Mouse (Mus musculus) inflammation-experienced regulatory T-cells, adult 6 months (primary cell): ENCODE data around the gene Myl10. TPM values are rescaled to one million over a fixed set of nuclear protein-coding genes. Genes with fewer than 3 reads are reported as not detected.
"Not testable (repeated sequence)": the region's sequence is repeated elsewhere in the genome, so short reads cannot be mapped to it uniquely, and the experiment has no call there.

Experiments
- ATAC-seq: one replicate; pipeline ENCODE4 v1.8.0; 2017
- polyA plus RNA-seq, 3 experiments: library from polyadenylated mRNA; unstranded; fragments of 100-300 nt; shearing (Covaris generic); gene quantifications; one replicate each; pipeline ENCODE4 v1.2.1; 2017

Gene Myl10
- polyA plus RNA-seq, 3 experiments from 2014 or later, result 1.4 TPM; not detected in 2

- no peak for ATAC-seq
Measured at GRCm38 (mm10) chr5:136705532-136705931, 12.6 kb downstream of the Myl10 start.

GRCm38 (mm10) chr5:136706803-136707202 lies 13.9 kb downstream of the Myl10 start:
- ATAC-seq, result peak; percentile 21

- ATAC-seq, result no peak
Measured at GRCm38 (mm10) chr5:136708116-136708515, 15.2 kb downstream of the Myl10 start.

- ATAC-seq, result no peak
Measured at GRCm38 (mm10) chr5:136710742-136711141, 17.8 kb downstream of the Myl10 start.

- ATAC-seq, result no peak
Measured at GRCm38 (mm10) chr5:136714232-136714875, 21.4 kb downstream of the Myl10 start.

- ATAC-seq, result no peak
Measured at GRCm38 (mm10) chr5:136714879-136715278, 21.9 kb downstream of the Myl10 start.

GRCm38 (mm10) chr5:136716696-136717572 lies 24.0 kb downstream of the Myl10 start:
- no peak for ATAC-seq

GRCm38 (mm10) chr5:136717573-136717854 lies 24.6 kb downstream of the Myl10 start:
- no peak for ATAC-seq

GRCm38 (mm10) chr5:136718656-136719055 lies 25.7 kb downstream of the Myl10 start:
- no peak for ATAC-seq

GRCm38 (mm10) chr5:136721596-136721995 lies 28.6 kb downstream of the Myl10 start:
- no peak for ATAC-seq

- not testable (repeated sequence) for ATAC-seq
Measured at GRCm38 (mm10) chr5:136726271-136726670, 33.3 kb downstream of the Myl10 start.

GRCm38 (mm10) chr5:136738918-136739317 lies 46.0 kb downstream of the Myl10 start:
- ATAC-seq, result no peak

- ATAC-seq, result no peak
Measured at GRCm38 (mm10) chr5:136746596-136746995, 53.6 kb downstream of the Myl10 start.

Other genes starting within 250 kb of the Myl10 start
- gene Cux1, start 125.7 kb upstream of the Myl10 start, polyA plus RNA-seq, result 10 to 100 TPM; 25.9 to 53.1 (median 41.6) TPM
- gene Col26a1, start 190.1 kb downstream of the Myl10 start, polyA plus RNA-seq, result not detected
- 10 to 100 TPM in 2 of 3 experiments, 1 to 10 TPM in 1; 8.0 to 13.1 (median 11.1) TPM for gene Ift22, start 215.0 kb downstream of the Myl10 start, polyA plus RNA-seq